Mouse (Mus musculus): ENCODE measurements around the gene Map3k14. TPM values are rescaled to one million over a fixed set of nuclear protein-coding genes. Genes with fewer than 3 reads are reported as not detected.

Map3k14 gene
- total RNA-seq, 2 experiments from 2014 or later: 2.9 to 3.5 TPM

DNA sequence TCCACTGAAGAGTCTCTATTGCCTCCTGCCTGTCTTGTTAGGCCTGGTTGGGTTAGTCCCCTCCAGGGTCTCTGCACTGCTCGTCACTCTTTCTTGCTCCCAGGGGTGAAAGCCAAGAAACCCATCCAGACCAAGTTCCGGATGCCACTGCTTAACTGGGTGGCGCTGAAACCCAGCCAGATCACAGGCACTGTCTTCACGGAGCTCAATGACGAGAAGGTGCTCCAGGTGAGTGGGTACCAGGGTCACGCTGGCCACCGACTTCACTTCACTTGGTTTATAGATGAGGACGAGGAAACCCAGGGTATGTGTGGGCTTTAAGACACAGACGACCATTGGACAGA is 73.5 kb downstream of the Map3k14 start:
- intact Hi-C loops (cut with DNase I): no loop called here
- DNase-seq (ENCODE audit: extremely low spot score in 1 of 2, low spot score in 2 of 2): peak in 1 of 2 experiments; percentile 22

DNA sequence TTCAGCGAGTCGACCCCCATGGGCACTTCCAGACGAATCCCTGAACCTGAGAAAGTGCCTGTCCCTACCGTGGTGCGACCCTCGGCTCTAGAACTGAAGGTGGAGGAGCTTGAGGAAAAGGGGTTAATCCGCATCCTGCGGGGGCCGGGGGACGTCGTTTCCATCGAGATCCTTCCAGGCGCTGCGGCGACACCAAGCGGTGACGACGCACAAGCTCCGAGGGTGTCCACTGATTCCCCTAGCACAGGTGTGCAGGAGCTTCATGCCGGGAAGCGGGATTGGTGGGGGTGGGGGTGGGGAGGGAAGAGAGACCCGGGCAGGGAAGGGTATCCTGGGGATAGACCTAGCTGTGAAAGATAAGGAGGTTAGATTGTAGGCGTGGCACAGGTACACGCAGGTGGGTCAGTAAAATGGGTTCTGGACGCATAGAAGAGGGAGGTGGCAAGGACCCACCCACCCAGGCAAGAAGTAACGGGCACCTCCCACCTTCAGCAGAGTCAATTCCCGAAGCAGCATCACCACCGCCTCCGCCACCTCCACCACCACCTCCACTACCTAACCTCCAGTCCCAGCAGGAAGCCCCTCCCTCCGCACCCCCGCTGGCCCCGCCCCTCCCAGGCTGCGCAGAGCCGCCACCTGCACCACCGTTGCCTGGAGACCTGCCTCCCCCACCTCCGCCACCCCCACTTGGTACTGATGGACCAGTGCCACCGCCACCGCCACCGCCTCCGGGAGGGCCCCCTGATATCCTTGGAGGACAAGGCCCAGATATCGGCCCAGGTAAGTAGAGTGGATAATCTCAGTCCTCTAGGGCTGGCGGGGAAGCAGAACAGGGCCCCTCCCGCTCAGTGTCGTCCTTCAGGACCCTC is 74.1 kb downstream of the Map3k14 start:
- peak; percentile 60 to 80 for DNase-seq (ENCODE audit: extremely low spot score in 1 of 2, low spot score in 2 of 2)
- intact Hi-C loops (cut with DNase I): no loop called here

GRCm38 (mm10) chr11:103192230-103192955 is 74.9 kb downstream of the Map3k14 start:
- intact Hi-C loops (cut with DNase I): no loop called here
- peak in 1 of 2 experiments; percentile 67 for DNase-seq (ENCODE audit: extremely low spot score in 1 of 2, low spot score in 2 of 2)

DNA sequence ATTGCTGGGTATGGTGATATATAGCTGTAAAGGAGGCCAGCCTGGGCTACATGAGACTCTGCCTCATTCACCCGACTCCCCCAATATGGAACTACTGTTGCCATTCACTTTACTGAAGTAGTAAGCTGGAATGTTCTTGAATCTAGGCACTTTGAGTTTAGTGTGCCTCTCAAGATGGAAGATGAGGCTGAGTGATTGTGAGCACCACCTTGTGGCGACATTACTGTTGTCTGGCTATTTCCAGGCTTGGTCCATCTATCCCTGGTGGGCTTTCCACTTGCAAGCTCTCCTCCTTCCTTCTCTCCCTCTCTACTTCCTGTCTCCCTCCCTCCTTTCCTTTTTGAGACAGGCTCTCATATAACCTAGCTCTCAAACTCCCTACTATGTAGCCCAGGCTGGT is 82.4 kb downstream of the Map3k14 start:
- no peak for DNase-seq (ENCODE audit: extremely low spot score in 1 of 2, low spot score in 2 of 2)
- intact Hi-C loops (cut with DNase I): no loop called here

DNA sequence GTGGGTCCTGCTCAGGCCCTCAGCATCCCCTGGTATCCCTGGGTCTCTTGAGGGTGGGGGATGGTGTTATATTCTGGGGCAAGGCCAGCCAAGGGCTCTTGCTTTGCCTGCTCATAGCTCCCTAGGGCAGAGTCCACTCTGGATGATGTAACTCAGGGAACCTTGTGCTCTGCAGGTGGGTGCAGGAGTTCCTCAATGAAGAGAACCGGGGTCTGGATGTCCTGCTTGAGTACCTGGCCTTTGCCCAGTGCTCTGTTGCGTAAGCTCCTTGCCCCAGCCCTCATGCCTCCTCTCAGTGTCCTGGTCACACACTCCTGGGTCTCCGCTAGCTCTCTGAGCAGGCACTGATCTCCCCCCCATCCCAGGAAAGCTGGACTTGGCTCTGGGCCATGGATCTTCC is 85.4 kb downstream of the Map3k14 start:
- intact Hi-C loops (cut with DNase I): no loop called here
- DNase-seq (ENCODE audit: extremely low spot score in 1 of 2, low spot score in 2 of 2): peak in 1 of 2 experiments; percentile 25

- DNase-seq (ENCODE audit: extremely low spot score in 1 of 2, low spot score in 2 of 2): no peak
- intact Hi-C loops (cut with DNase I): no loop called here
Measured at GRCm38 (mm10) chr11:103181349-103181748, 85.9 kb downstream of the Map3k14 start.

GRCm38 (mm10) chr11:103180426-103180825 is 86.8 kb downstream of the Map3k14 start:
- intact Hi-C loops (cut with DNase I): no loop called here
- DNase-seq (ENCODE audit: extremely low spot score in 1 of 2, low spot score in 2 of 2): no peak

GRCm38 (mm10) chr11:103178748-103179147 is 88.5 kb downstream of the Map3k14 start:
- intact Hi-C loops (cut with DNase I): no loop called here
- peak in 1 of 2 experiments; percentile 16 for DNase-seq (ENCODE audit: extremely low spot score in 1 of 2, low spot score in 2 of 2)

- intact Hi-C loops (cut with DNase I): no loop called here
- DNase-seq (ENCODE audit: extremely low spot score in 1 of 2, low spot score in 2 of 2): no peak
Measured at GRCm38 (mm10) chr11:103177815-103178485, 89.3 kb downstream of the Map3k14 start.

- no peak for DNase-seq (ENCODE audit: extremely low spot score in 1 of 2, low spot score in 2 of 2)
- intact Hi-C loops (cut with DNase I): no loop called here
Measured at GRCm38 (mm10) chr11:103177216-103177615, 90.1 kb downstream of the Map3k14 start.

DNA sequence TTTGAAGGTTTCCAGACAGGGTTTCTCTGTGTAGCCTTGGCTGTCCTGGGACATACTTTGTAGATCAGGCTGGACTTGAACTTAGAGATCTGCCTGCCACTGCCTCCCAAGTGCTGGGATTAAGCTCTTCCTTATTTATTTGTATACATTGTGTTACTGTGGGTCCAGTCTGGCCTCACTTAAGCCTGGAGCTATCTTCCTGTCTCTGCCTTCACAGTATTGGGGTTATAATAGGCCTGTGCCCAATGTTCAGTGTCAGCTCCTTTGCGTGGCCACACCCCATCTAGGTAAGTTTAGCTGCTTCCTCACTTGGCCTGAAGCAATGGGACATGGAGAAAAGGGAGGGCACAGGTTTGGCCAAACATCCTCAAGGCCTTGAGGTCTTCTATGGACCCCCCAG is 90.8 kb downstream of the Map3k14 start:
- no peak for DNase-seq (ENCODE audit: extremely low spot score in 1 of 2, low spot score in 2 of 2)
- intact Hi-C loops (cut with DNase I): no loop called here

DNA sequence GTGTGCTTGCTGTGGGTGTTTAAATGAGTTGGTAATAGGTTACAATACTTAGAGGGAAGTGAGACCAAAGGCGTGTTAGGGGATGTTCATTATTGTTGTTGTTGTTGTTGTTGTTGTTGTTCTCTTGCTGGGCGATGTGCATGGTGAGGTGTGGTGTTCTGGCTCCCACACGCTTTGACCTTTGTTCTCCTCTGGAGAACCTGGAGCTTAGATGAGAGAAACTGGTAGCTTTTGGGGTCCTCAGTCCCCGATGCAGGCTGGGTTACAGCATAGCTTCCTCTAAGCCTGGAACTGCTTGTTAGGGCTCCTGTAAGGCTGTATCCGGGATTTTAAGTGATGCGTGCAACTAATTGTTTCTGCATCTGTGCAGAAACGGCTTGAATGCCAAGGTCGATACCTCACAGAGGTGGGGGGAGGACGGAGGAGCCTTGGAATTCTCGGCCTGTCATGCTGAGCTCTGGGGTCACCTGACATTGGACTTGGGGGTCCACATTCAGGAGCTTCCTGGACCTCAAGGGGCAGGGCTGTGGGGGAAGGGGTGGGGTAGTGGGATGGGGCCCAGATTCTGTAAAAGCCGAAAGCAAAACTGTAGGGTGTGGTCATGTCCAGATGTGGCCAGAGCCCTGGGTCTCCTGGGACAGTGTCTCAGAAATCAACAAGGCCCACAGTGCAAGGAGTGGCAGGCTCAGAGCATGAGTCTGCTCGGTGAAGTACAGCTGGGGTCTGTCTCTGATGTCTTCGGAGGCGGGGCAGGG is 91.4 kb downstream of the Map3k14 start:
- intact Hi-C loops (cut with DNase I): no loop called here

DNA sequence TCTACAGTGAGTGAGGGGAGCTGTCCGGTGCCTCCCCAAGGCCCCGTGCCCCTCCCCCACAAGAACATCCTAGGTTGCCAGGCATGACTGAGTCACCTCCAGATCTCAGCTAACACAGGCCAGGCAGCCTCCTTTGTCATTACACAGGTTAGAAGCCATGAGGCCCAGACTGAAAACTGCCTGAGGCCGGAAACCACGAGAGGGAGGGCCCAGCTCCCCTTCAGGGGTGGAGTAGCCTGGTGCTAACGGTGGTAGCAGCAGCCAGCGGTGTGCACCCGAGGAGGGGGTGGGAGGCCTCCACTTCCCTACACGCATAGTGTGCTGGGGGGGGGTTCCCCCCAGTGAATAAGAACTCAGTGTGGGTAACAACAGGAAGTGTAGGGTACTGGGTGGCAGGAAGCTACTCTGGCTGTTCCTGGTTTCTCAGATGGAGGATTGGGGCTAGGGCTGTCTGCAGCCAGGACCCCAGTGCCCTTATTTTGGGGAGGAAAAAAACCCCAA is 92.3 kb downstream of the Map3k14 start:
- intact Hi-C loops (cut with DNase I): no loop called here
- DNase-seq (ENCODE audit: extremely low spot score in 1 of 2, low spot score in 2 of 2): peak in 1 of 2 experiments; percentile 53

More for the DNA sequence above, 91.4 kb downstream of the Map3k14 start:
- no peak for DNase-seq (ENCODE audit: extremely low spot score in 1 of 2, low spot score in 2 of 2)

DNA sequence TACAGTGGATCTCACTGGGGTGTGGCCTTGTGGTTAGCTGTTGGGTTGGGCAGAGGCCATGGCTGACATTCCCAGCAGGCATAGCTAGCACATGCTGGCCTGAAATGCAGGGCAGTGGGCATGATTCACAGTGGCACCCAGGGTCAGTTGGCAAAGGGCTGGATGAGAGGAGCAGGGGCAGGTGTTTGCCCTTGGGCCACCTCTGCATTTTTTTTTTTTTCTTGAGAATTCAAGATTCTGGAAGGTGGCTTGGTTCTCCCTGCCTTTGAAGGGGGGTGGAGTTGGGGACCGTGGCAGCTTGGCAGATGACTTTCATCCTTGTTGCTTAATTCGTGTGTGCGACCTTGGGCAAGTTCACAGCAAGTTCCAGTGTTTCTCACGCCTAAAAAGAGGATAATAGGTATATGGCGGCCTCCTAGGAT is 92.8 kb downstream of the Map3k14 start:
- intact Hi-C loops (cut with DNase I): no loop called here

DNA sequence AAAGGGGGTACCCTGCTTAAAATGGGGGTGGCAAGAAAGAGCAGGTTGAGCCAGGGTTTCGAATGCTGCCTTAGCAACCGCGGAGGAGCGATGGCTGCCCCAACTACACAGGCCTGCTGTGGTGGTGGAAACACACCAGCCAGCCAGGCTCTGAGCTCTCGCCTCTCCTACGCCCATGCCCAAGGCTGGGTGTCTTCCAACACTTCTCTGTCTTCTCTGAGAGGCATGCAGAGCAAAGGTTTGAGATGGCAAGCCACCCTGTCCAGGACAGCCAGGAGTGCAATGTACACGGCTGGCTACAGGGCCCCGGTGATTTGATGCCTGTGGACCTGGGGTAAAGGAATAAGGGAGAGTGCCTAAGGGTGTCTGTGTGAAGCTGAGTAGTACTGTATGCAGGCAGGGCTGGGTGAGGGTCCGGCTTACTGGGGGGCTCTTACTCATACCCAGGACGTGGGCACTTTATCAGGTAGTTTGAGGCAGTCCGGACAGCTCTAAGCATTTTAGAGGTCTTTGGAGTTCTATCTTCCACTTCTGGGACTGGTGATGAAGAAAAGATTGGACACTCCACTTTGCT is 93.4 kb downstream of the Map3k14 start:
- no peak for DNase-seq (ENCODE audit: extremely low spot score in 1 of 2, low spot score in 2 of 2)
- intact Hi-C loops (cut with DNase I): no loop called here

More for the DNA sequence above, 92.8 kb downstream of the Map3k14 start:
- DNase-seq (ENCODE audit: extremely low spot score in 1 of 2, low spot score in 2 of 2): no peak

GRCm38 (mm10) chr11:103173041-103173770 is 94.1 kb downstream of the Map3k14 start:
- no peak for DNase-seq (ENCODE audit: extremely low spot score in 1 of 2, low spot score in 2 of 2)
- intact Hi-C loops (cut with DNase I): no loop called here

GRCm38 (mm10) chr11:103172392-103173040 is 94.8 kb downstream of the Map3k14 start:
- DNase-seq (ENCODE audit: extremely low spot score in 1 of 2, low spot score in 2 of 2): no peak
- intact Hi-C loops (cut with DNase I): no loop called here

Measured in left cerebral cortex, postnatal 10 days (tissue).